Mouse (Mus musculus) cerebellum, adult 9-10 months (tissue): ENCODE results near the gene 3110001I22Rik.

ENCODE experiments used
- DNase-seq: peaks from one replicate; pipeline ENCODE4 v3.0.0; 2022

The 3110001I22Rik gene

GRCm38 (mm10) chr16:13722937-13723336 is 51.2 kb downstream of the 3110001I22Rik start:
- no peak for DNase-seq

- no peak for DNase-seq
Measured at GRCm38 (mm10) chr16:13727811-13728335, 56.1 kb downstream of the 3110001I22Rik start.
